In the genomic region with DNA sequence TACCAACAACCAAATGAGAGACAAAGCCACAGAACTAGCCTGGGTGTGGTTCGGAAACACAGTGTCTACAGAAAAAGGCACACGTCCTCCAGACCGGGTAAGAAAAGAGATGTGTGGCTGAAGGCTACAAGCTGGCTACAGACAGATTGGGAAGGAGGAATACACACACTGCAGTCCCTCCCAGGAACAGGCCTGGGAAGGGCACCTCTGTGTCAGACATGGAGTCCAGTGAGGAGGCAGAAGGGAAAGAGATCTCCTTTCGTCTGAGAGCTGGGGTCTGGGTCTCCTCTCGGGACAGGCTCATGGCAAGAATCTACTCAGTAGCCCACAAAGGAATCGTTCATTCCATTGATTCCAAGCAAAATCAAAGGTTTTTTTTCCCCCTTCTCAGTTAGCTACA, we compare ENCODE assay signal across 17 mouse cellular contexts.
"Had no signal": no experiment of that assay in that cellular context is flagged by ENCODE, and none has a peak within 500 bp of the region (broad histone marks: within the 10 kb centered on the region; RNA-seq: fewer than 3 reads in every experiment).

No protein-coding gene starts in this region.

- ATAC-seq: liver, embryonic 12.5 days; midbrain, embryonic 13.5 days; midbrain, embryonic 15.5 days had no signal

- H3K4me3 ChIP-seq: liver, embryonic 12.5 days; midbrain, embryonic 10.5 days; midbrain, embryonic 13.5 days; midbrain, embryonic 15.5 days; myocyte; neural tube, embryonic 13.5 days; neural tube, embryonic 15.5 days had no signal

- H3K36me3 ChIP-seq: liver, embryonic 12.5 days; midbrain, embryonic 10.5 days; midbrain, embryonic 13.5 days; midbrain, embryonic 15.5 days; neural tube, embryonic 13.5 days; neural tube, embryonic 15.5 days had no signal

- H3K9me3 ChIP-seq: liver, embryonic 12.5 days; midbrain, embryonic 10.5 days; midbrain, embryonic 13.5 days; midbrain, embryonic 15.5 days; neural tube, embryonic 13.5 days; neural tube, embryonic 15.5 days had no signal

- H3K4me2 ChIP-seq: liver, embryonic 12.5 days; midbrain, embryonic 13.5 days; midbrain, embryonic 15.5 days; neural tube, embryonic 13.5 days; neural tube, embryonic 15.5 days had no signal

- H3K27me3 ChIP-seq: midbrain, embryonic 13.5 days; midbrain, embryonic 15.5 days; neural tube, embryonic 13.5 days; neural tube, embryonic 15.5 days had no signal

- DNase-seq: lung, adult 18-20 months; retina, postnatal 1 day; right cerebral cortex, adult 18-20 months; right cerebral cortex, postnatal 25 days; right cerebral cortex, postnatal 4 days; spleen, adult 18-20 months; thymus, adult 18-20 months; thymus, postnatal 14 days; thymus, postnatal 36 days had no signal

- H3K4me1 ChIP-seq: neural tube, embryonic 13.5 days; neural tube, embryonic 15.5 days had no signal

- H3K27ac ChIP-seq: liver, embryonic 12.5 days; liver, embryonic 14.5 days; midbrain, embryonic 10.5 days; midbrain, embryonic 13.5 days; midbrain, embryonic 15.5 days; neural tube, embryonic 13.5 days; neural tube, embryonic 15.5 days had no signal

- H3K9ac ChIP-seq: liver, embryonic 12.5 days; liver, embryonic 14.5 days; midbrain, embryonic 13.5 days; midbrain, embryonic 15.5 days; neural tube, embryonic 13.5 days; neural tube, embryonic 15.5 days had no signal
